Mouse (Mus musculus): ENCODE data around the gene Gse1. TPM values are rescaled to one million over a fixed set of nuclear protein-coding genes. Genes with fewer than 3 reads are reported as not detected.

Gse1 gene
- 9.6 and 12.6 TPM in 2 replicates for polyA plus RNA-seq (2015; fragmentation: Nextera tagmentation; extraction: Ambion mirVana)

DNA sequence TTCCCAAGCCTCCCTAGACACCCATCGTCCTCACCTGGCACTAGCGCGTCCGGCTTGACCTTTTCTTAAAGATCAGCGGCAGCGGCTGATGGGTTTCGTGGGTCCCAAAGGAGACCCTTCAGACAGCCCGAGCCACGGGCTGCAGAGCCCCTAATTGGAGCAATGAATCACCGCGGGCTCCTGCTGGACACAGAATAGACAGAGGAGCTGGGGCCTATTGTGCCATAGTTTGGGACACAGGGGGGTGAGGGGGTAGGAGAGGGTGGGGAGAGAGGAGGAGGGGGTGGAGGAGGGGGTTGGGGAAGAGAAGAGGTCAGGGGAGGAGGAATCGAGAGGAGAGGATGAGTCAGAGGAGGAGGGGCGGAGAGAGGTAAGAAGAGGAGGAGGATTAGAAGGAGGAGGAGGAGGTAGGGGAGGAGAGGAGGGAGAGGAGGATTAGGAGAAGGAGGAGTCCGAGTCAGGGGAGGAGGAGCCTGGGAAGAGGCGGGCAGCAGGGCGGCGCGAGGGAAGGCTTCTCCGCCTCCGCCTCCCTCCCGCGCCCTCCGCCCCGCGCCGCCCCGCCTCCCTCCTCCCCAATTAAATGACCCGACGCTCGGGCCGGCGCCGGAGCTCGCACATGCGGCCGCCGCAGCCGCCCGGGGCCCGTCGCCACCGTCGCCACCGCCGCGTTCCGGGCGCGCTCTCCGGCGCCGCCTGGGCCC, at the start of gene Gse1:
Gse1 (plus strand) TSS at position 566 of the 701 bp plus-strand sequence.
- no peaks in the 10 kb centered on the region for H3K36me3 ChIP-seq
- peaks cover 67% of the 10 kb centered on the region for H3K4me1 ChIP-seq
- H3K27me3 ChIP-seq: peaks cover 26% of the 10 kb centered on the region
- 4% methylated on average over 28 of the region's 52 CpGs for WGBS
- H3K9ac ChIP-seq: peak within 1 kb of the TSS; percentile 55
- peak within 1 kb of the TSS; percentile 98 for H3K4me2 ChIP-seq
- ATAC-seq (ENCODE audit: borderline replicate concordance, extremely low read depth, low FRiP score, low TSS enrichment): peak; percentile 82
- H3K4me3 ChIP-seq: peak within 1 kb of the TSS; percentile 64
- H3K9me3 ChIP-seq: no peaks in the 10 kb centered on the region
- peak within 1 kb of the TSS; percentile 38 for H3K27ac ChIP-seq

GRCm38 (mm10) chr8:120179027-120179431, 49.2 kb upstream of the Gse1 start:
- no peaks in the 10 kb centered on the region for H3K9me3 ChIP-seq
- H3K9ac ChIP-seq: no peak overlapping the region
- no peaks in the 10 kb centered on the region for H3K36me3 ChIP-seq
- H3K4me2 ChIP-seq: peak overlapping the region; percentile 59
- no peak overlapping the region for H3K27ac ChIP-seq
- peaks cover 40% of the 10 kb centered on the region for H3K4me1 ChIP-seq
- peak; percentile 44 for ATAC-seq (ENCODE audit: borderline replicate concordance, extremely low read depth, low FRiP score, low TSS enrichment)
- H3K4me3 ChIP-seq: 0 out of 2 replicates have a peak overlapping the region, but pooled peaks have one; percentile 24
- H3K27me3 ChIP-seq: peaks cover 27% of the 10 kb centered on the region
- 0% methylated on average over 10 of the region's 10 CpGs for WGBS

DNA sequence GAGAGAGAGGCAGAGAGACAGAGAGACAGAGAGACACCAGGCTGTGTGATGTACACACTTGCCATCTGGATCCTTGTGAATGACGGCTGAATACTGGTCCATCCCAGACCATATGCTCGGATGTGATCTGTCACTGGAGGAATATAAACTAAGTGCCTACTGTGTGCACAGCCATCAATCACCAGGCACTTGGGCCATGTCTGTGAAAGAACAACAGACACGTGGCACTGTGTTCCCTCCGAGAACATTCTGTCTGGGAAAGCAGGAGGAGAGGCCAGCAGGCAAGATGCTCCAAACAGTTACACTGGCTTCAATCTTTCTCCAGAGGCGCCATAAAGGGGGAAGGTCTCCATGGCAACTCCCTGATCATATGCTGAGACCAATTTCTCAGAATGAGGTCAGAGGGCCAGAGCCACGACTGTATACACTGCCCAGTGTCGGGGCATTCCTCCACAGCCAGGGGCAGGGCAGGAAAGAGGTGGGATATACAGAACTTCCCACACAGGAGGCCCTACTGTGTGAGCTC, 47.7 kb upstream of the Gse1 start:
- ATAC-seq (ENCODE audit: borderline replicate concordance, extremely low read depth, low FRiP score, low TSS enrichment): no peak
- H3K9ac ChIP-seq: no peak overlapping the region
- WGBS: 35% methylated on average over 7 of the region's 7 CpGs
- no peak overlapping the region for H3K4me3 ChIP-seq
- H3K9me3 ChIP-seq: no peaks in the 10 kb centered on the region
- no peak overlapping the region for H3K27ac ChIP-seq
- H3K4me2 ChIP-seq: no peak overlapping the region
- H3K27me3 ChIP-seq: peaks cover 18% of the 10 kb centered on the region
- no peaks in the 10 kb centered on the region for H3K36me3 ChIP-seq
- H3K4me1 ChIP-seq: peaks cover 54% of the 10 kb centered on the region

DNA sequence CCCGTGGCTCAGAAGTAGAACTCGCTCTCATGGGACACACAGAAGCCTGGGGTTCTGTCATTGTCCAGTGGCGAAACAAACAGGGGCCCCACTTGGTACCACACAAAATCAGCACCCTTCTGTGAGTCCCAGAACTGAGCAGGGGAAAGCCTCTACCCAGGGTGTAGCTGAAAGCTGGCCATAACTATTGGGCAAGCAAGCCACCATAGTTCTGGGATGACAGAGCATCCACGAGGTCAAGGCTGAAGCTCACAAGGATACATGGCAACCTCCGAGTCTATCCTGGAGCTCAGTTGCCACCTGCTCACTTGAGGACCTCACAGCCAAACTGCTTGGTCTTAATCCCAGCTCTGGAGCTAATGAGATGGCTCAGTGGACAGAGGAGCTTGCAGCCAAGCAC, 47.0 kb upstream of the Gse1 start:
- WGBS: 76% methylated on average over 5 of the region's 5 CpGs
- H3K4me1 ChIP-seq: peaks cover 62% of the 10 kb centered on the region
- H3K36me3 ChIP-seq: no peaks in the 10 kb centered on the region
- H3K27me3 ChIP-seq: peaks cover 15% of the 10 kb centered on the region
- ATAC-seq (ENCODE audit: borderline replicate concordance, extremely low read depth, low FRiP score, low TSS enrichment): no peak
- no peak overlapping the region for H3K9ac ChIP-seq
- no peak overlapping the region for H3K4me2 ChIP-seq
- no peaks in the 10 kb centered on the region for H3K9me3 ChIP-seq
- no peak overlapping the region for H3K4me3 ChIP-seq
- no peak overlapping the region for H3K27ac ChIP-seq

DNA sequence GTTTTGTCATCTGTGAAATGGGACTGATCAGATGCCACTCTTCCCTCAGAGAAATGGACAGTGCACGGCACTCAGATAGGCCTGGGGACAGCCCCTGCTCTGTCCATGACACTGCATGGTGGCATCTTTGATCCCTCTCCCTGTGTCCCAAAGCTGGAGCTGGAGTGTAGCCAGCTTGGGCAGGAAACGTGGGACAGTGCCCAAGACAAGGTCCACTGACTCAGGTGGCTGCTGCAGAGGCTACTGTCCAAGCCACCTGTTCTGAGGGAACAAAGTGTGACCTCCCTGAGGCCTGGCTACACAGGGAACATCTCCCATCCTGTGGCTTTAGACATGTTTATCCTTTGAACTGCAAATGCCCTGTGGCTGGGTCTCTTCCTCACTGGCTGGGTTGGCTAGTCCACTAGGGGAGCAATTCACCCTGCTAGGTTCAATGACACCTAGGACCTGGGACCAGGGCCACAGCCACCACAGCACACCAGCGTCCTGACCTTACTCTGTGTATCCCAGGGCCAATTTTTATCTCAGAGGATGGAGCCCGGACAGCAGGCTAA, 46.3 kb upstream of the Gse1 start:
- H3K27me3 ChIP-seq: peaks cover 10% of the 10 kb centered on the region; the same call in 1 of the 2 replicates
- H3K9me3 ChIP-seq: no peaks in the 10 kb centered on the region
- H3K4me3 ChIP-seq: no peak overlapping the region
- H3K9ac ChIP-seq: no peak overlapping the region
- H3K4me1 ChIP-seq: peaks cover 63% of the 10 kb centered on the region
- 61% methylated on average over 4 of the region's 4 CpGs for WGBS
- H3K36me3 ChIP-seq: no peaks in the 10 kb centered on the region
- no peak overlapping the region for H3K27ac ChIP-seq
- no peak for ATAC-seq (ENCODE audit: borderline replicate concordance, extremely low read depth, low FRiP score, low TSS enrichment)
- H3K4me2 ChIP-seq: no peak overlapping the region

GRCm38 (mm10) chr8:120184366-120184765, 43.9 kb upstream of the Gse1 start:
- 14% methylated on average over 9 of the region's 9 CpGs for WGBS
- Histone ChIP-seq H3K9ac (no peak overlapping the region), H3K4me3 (no peak overlapping the region), H3K4me1 (peaks cover 61% of the 10 kb centered on the region), H3K36me3 (no peaks in the 10 kb centered on the region), H3K9me3 (no peaks in the 10 kb centered on the region), H3K27me3 (no peaks in the 10 kb centered on the region), H3K27ac (peak overlapping the region; percentile 80; the same call in 1 of the 2 replicates), H3K4me2 (peak overlapping the region; percentile 18; the same call in 1 of the 2 replicates)
- 0 out of 2 replicates have a peak, but pooled peaks have one; percentile 25 for ATAC-seq (ENCODE audit: borderline replicate concordance, extremely low read depth, low FRiP score, low TSS enrichment)

DNA sequence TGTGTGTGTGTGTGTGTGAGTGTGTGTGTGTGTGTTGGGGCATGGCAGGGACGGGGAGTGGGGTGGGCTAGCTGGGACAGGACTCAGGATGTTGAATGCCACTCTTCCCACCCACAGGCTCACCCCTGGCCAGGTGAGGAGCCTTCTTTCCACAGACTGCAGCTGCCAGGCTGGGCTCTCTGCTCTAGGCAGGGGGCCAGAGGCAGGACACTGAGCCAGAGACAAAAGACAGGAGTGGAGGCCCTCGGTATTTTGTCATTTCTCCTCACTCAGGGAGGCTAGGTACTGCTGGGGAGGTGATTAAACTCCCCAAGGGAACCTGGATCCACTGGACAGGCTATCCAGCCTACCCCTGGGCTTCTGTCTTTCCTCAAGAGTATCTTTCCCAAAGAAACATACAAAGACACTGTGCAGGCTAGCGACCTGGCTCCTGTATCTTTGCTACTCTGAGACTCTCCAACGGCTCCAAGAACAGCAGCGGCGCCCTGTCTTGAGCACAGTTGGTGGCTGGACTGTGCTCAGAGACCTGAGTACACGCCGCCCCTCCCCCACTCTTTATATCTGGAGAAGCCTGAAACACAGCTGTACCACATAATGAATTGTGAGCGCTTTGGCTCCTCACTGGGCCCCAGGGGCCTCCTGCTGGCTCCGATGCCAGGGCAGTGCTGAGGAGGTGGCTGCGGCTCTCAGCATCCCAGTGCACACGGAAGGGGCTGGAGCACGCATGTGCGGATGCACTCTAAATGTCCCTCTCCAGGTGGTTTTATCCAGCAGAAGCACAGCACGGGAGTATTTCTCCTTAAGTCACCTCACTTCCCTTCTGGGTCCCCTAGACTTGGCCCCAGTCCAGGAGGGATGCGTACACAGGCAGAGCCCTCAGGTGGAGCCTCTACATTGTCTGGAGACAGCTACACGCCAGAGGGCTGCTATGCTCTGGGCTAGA, 43.1 kb upstream of the Gse1 start:
- H3K9ac ChIP-seq: 0 out of 2 replicates have a peak overlapping the region, but pooled peaks have one; percentile 9
- WGBS: 17% methylated on average over 17 of the region's 17 CpGs
- ATAC-seq (ENCODE audit: borderline replicate concordance, extremely low read depth, low FRiP score, low TSS enrichment): peak; percentile 24; the same call in 1 of the 2 replicates
- no peaks in the 10 kb centered on the region for H3K36me3 ChIP-seq
- no peaks in the 10 kb centered on the region for H3K9me3 ChIP-seq
- H3K4me2 ChIP-seq: peak overlapping the region; percentile 25
- H3K4me1 ChIP-seq: peaks cover 66% of the 10 kb centered on the region
- H3K4me3 ChIP-seq: no peak overlapping the region
- peak overlapping the region; percentile 80 for H3K27ac ChIP-seq
- no peaks in the 10 kb centered on the region for H3K27me3 ChIP-seq

DNA sequence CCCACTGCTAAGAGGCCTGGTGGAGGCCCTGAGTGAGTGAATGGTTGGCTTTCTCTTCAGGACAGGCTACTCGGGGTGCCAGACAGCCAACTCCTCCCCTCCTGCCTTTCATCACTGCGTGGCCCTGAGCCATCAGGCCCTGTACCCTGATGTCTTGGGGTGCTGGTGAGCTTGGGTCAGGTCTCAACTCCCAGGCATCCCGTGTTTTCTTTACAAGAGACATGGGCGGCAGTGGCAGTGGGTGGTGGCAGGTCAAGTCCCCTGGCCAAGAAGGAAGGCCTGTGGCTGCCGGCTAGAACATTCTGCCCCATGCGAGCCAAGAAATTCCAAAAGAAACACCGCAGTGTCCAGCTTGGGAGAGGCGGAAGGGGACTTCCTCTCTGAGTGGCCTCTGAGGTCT, 41.8 kb upstream of the Gse1 start:
- WGBS: 37% methylated on average over 8 of the region's 8 CpGs
- Histone ChIP-seq H3K27ac (no peak overlapping the region; the same call in 1 of the 2 replicates), H3K9ac (no peak overlapping the region), H3K36me3 (no peaks in the 10 kb centered on the region), H3K4me3 (no peak overlapping the region), H3K9me3 (no peaks in the 10 kb centered on the region), H3K27me3 (no peaks in the 10 kb centered on the region), H3K4me1 (peaks cover 69% of the 10 kb centered on the region), H3K4me2 (no peak overlapping the region)
- no peak for ATAC-seq (ENCODE audit: borderline replicate concordance, extremely low read depth, low FRiP score, low TSS enrichment)

DNA sequence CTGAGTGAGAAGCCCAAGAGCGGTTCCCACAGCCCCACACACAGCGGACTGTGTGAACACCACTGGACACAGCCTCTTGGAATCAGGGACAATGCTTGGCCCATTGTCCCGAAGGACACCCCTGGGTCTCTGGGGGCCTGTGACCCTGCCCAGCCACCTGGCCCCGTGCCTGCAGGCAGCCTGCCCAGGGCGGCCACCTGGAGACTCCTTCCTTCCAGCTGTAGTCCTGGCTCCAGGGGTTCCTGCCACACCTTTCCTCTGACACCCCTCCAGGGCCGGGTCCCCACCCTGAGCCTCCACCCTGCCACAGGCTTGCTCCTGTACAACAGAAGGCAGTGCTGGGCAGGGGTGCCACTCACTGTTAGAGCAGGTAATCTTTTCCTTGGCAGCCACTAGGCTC, 39.7 kb upstream of the Gse1 start:
- ATAC-seq (ENCODE audit: borderline replicate concordance, extremely low read depth, low FRiP score, low TSS enrichment): no peak
- Histone ChIP-seq H3K4me1 (peaks cover 76% of the 10 kb centered on the region), H3K27me3 (no peaks in the 10 kb centered on the region), H3K27ac (no peak overlapping the region), H3K4me2 (no peak overlapping the region), H3K9ac (no peak overlapping the region), H3K9me3 (no peaks in the 10 kb centered on the region), H3K36me3 (no peaks in the 10 kb centered on the region), H3K4me3 (no peak overlapping the region)
- WGBS: 77% methylated on average over 6 of the region's 6 CpGs

DNA sequence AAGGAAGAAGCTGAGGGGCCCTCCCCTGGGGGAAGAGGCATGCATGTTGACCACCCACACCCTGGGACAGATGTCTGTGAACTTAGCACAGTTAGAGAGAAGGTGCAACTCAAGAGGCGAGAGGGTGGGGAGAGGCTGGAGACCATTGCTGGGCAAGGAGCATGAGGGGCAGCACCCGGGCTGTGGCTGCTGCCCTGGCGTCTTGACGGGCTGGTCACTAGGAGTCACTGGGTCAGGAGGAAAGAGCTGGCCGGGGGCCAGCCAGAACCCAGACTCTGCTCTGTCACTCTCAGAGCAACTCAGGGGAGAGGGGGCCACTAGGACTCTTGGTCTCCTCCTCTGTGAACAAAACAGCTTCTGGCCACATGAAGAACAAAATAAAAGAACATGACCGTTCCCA, 38.8 kb upstream of the Gse1 start:
- ATAC-seq (ENCODE audit: borderline replicate concordance, extremely low read depth, low FRiP score, low TSS enrichment): no peak

GRCm38 (mm10) chr8:120190107-120190809, 38.0 kb upstream of the Gse1 start:
- Histone ChIP-seq H3K4me3 (no peak overlapping the region), H3K4me1 (peaks cover 63% of the 10 kb centered on the region), H3K36me3 (no peaks in the 10 kb centered on the region), H3K27me3 (no peaks in the 10 kb centered on the region), H3K9ac (no peak overlapping the region), H3K9me3 (no peaks in the 10 kb centered on the region), H3K4me2 (0 out of 2 replicates have a peak overlapping the region, but pooled peaks have one; percentile 48), H3K27ac (peak overlapping the region; percentile 93)
- WGBS: 69% methylated on average over 17 of the region's 17 CpGs
- ATAC-seq (ENCODE audit: borderline replicate concordance, extremely low read depth, low FRiP score, low TSS enrichment): no peak

More for the DNA sequence above, 38.8 kb upstream of the Gse1 start:
- 48% methylated on average over 6 of the region's 6 CpGs for WGBS
- Histone ChIP-seq H3K9me3 (no peaks in the 10 kb centered on the region), H3K9ac (no peak overlapping the region), H3K27me3 (no peaks in the 10 kb centered on the region), H3K4me2 (no peak overlapping the region), H3K4me3 (no peak overlapping the region), H3K27ac (no peak overlapping the region), H3K4me1 (peaks cover 70% of the 10 kb centered on the region), H3K36me3 (no peaks in the 10 kb centered on the region)

Data from lung, embryonic 15.5 days (tissue).